Mouse (Mus musculus) embryo, embryonic 10 days (tissue): Measurements from ENCODE around the gene Snx19.

Source experiments
- DNase-seq: peaks from one replicate; pipeline ENCODE4 v3.0.0-alpha.2; 2015; ENCODE audit warnings: low spot score

The Snx19 gene

DNA sequence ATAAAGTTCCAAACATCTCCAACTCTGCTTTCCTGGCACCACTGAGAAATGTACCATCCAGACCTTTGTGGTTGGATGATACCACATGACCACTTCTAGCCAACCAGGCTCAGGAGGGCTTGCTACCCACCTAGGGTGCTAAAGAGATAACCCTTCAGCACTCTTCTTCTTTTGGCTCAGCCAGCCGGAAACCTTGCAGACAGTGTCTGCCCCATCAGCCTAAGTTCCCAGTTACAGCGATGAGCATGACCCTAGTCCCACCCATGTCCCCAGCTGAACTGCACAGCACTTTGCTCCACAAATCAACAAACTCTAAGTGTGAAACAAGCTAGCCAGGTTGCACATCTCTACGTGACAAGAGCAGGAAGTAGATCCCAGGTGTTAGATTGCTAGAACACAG is 57.3 kb downstream of the Snx19 start:
- DNase-seq, result no peak

DNA sequence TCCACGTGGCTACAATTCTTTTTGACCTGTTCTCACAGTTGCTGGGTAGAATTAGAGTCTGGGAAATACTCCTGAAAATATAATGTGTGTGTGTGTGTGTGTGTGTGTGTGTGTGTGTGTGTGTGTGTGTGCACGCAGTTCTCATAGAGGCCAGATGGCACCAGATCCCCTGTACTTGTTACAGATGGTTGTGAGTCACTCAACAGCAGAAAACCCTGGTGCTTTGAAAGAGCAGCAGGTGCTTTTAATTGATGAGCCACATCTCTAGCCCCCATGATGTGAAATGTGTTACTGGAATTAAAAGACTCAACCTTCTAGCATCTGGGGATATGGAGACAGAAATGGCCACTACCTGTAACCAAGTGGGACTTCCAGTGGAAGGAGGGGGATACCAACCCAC is 58.3 kb downstream of the Snx19 start:
- DNase-seq, result no peak

GRCm38 (mm10) chr9:30488384-30488783 is 61.5 kb downstream of the Snx19 start:
- no peak for DNase-seq

DNA sequence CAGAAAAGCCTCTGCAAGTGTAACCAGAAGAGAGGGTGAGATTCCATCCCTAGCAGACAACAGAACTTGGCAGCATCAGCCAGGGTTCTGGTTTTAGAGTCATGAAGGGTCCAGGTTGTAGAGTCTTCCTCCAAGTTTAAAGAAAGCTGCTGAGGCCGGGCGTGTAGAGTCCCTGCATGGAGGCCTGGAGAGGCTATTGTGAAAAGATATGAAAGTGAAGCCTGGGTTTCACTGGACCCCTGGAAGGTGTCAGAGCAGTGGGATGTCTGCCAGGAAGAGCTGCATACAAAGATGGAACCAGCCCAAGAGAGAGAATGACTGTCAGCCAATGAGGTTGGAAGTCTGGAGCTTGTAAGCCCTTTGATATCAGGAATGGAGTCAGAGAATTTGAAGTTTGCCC is 67.5 kb downstream of the Snx19 start:
- no peak for DNase-seq

GRCm38 (mm10) chr9:30508966-30509365 is 82.1 kb downstream of the Snx19 start:
- DNase-seq, result no peak

- DNase-seq, result peak; percentile 46
Observed at GRCm38 (mm10) chr9:30515953-30516352, 89.0 kb downstream of the Snx19 start.
